Mouse (Mus musculus) cerebellum, adult 11-12 months (tissue): ENCODE data around the gene BC030867.
A peak's percentile ranks its signal among the peaks of the same experiment; 100 is the strongest.

ENCODE experiments used
- DNase-seq: peaks from one replicate; pipeline ENCODE4 v3.0.0; 2022

The BC030867 gene

GRCm38 (mm10) chr11:102221954-102222351 is 26.7 kb upstream of the BC030867 start:
- DNase-seq = peak; percentile 76

- DNase-seq = peak; percentile 51
These were observed 25.5 kb upstream of the BC030867 start for GRCm38 (mm10) chr11:102223166-102223565.

GRCm38 (mm10) chr11:102224686-102225085 is 24.0 kb upstream of the BC030867 start:
- peak; percentile 66 for DNase-seq

GRCm38 (mm10) chr11:102225221-102225620 is 23.5 kb upstream of the BC030867 start:
- no peak for DNase-seq

GRCm38 (mm10) chr11:102226067-102226978 is 22.4 kb upstream of the BC030867 start:
- peak; percentile 66 for DNase-seq

GRCm38 (mm10) chr11:102227270-102228190 is 21.2 kb upstream of the BC030867 start:
- peak; percentile 43 for DNase-seq

- no peak for DNase-seq
These were observed 20.5 kb upstream of the BC030867 start for GRCm38 (mm10) chr11:102228191-102228545.

GRCm38 (mm10) chr11:102228646-102229268 is 19.9 kb upstream of the BC030867 start:
- peak; percentile 37 for DNase-seq

GRCm38 (mm10) chr11:102229331-102229953 is 19.2 kb upstream of the BC030867 start:
- DNase-seq = peak; percentile 70

GRCm38 (mm10) chr11:102230006-102230741 is 18.5 kb upstream of the BC030867 start, which contains the start of gene Hdac5:
Gene Hdac5, minus strand, starts transcription at chr11:102230166.
- peak; percentile 98 for DNase-seq

- DNase-seq = no peak
These were observed 12.7 kb upstream of the BC030867 start for GRCm38 (mm10) chr11:102236022-102236421.

GRCm38 (mm10) chr11:102240636-102241035 is 8.0 kb upstream of the BC030867 start:
- DNase-seq = no peak

GRCm38 (mm10) chr11:102241246-102241645 is 7.4 kb upstream of the BC030867 start:
- DNase-seq = no peak

GRCm38 (mm10) chr11:102241874-102242273 is 6.8 kb upstream of the BC030867 start:
- no peak for DNase-seq

GRCm38 (mm10) chr11:102244926-102245449 is 3.7 kb upstream of the BC030867 start:
- DNase-seq = peak; percentile 52

- DNase-seq = no peak
These were observed 3.0 kb upstream of the BC030867 start for GRCm38 (mm10) chr11:102245581-102246272.

- DNase-seq = no peak
These were observed 2.4 kb upstream of the BC030867 start for GRCm38 (mm10) chr11:102246273-102246635.

- DNase-seq = no peak
These were observed 1.8 kb upstream of the BC030867 start for GRCm38 (mm10) chr11:102246871-102247270.

- no peak for DNase-seq
These were observed 839 bp downstream of the BC030867 start for GRCm38 (mm10) chr11:102249351-102250090.

GRCm38 (mm10) chr11:102257514-102257913 is 8.8 kb downstream of the BC030867 start:
- DNase-seq = no peak
